Mouse (Mus musculus) adrenal gland, adult 2 months (tissue): ENCODE measurements at regions not wholly inside any gene's neighbourhood (a gene's known extent, or its start where the extent isn't known, plus 50 kb on each side); places are given as distances from the start of the nearest gene placed in this dataset.
"Not testable (repeated sequence)": the region's sequence is repeated elsewhere in the genome, so short reads cannot be mapped to it uniquely, and the experiment has no call there.

Experiments used
- DNase-seq: peaks from one replicate; pipeline ENCODE4 v3.0.0; 2021

GRCm38 (mm10) chr1:152241026-152241425 is 145.5 kb downstream of the Tsen15 start:
- no peak for DNase-seq

GRCm38 (mm10) chr1:152239376-152239775 is 147.1 kb downstream of the Tsen15 start:
- no peak for DNase-seq

GRCm38 (mm10) chr1:152235212-152235792 is 145.4 kb upstream of the 1700025G04Rik start:
- no peak for DNase-seq

GRCm38 (mm10) chr1:152234716-152235115 is 144.8 kb upstream of the 1700025G04Rik start:
- no peak for DNase-seq

- DNase-seq = peak; percentile 7
These were observed 141.8 kb upstream of the 1700025G04Rik start for GRCm38 (mm10) chr1:152231717-152232202.

GRCm38 (mm10) chr1:152229709-152230108 is 139.8 kb upstream of the 1700025G04Rik start:
- no peak for DNase-seq

- no peak for DNase-seq
These were observed 136.1 kb upstream of the 1700025G04Rik start for GRCm38 (mm10) chr1:152226049-152226448.

- DNase-seq = no peak
These were observed 133.7 kb upstream of the 1700025G04Rik start for GRCm38 (mm10) chr1:152223666-152224065.

- DNase-seq = no peak
These were observed 131.1 kb upstream of the 1700025G04Rik start for GRCm38 (mm10) chr1:152220804-152221565.

GRCm38 (mm10) chr1:152219752-152220151 is 129.8 kb upstream of the 1700025G04Rik start:
- not testable (repeated sequence) for DNase-seq

GRCm38 (mm10) chr1:152217404-152217803 is 127.5 kb upstream of the 1700025G04Rik start:
- DNase-seq = peak; percentile 29

- no peak for DNase-seq
These were observed 124.5 kb upstream of the 1700025G04Rik start for GRCm38 (mm10) chr1:152214376-152214775.

- DNase-seq = no peak
These were observed 113.3 kb upstream of the 1700025G04Rik start for GRCm38 (mm10) chr1:152203187-152203586.

- no peak for DNase-seq
These were observed 98.8 kb upstream of the 1700025G04Rik start for GRCm38 (mm10) chr1:152188700-152189099.

- no peak for DNase-seq
These were observed 95.0 kb upstream of the 1700025G04Rik start for GRCm38 (mm10) chr1:152184956-152185355.

- peak; percentile 78 for DNase-seq
These were observed 86.5 kb upstream of the 1700025G04Rik start for GRCm38 (mm10) chr1:152176267-152176970.

- DNase-seq = no peak
These were observed 85.8 kb upstream of the 1700025G04Rik start for GRCm38 (mm10) chr1:152175691-152176090.

GRCm38 (mm10) chr1:152174464-152174863 is 84.5 kb upstream of the 1700025G04Rik start:
- DNase-seq = no peak

- DNase-seq = no peak
These were observed 81.3 kb upstream of the 1700025G04Rik start for GRCm38 (mm10) chr1:152171034-152171790.

- DNase-seq = no peak
These were observed 80.7 kb upstream of the 1700025G04Rik start for GRCm38 (mm10) chr1:152170583-152170982.

- no peak for DNase-seq
These were observed 79.6 kb upstream of the 1700025G04Rik start for GRCm38 (mm10) chr1:152169508-152169907.

GRCm38 (mm10) chr1:152168284-152168683 is 78.4 kb upstream of the 1700025G04Rik start:
- peak; percentile 84 for DNase-seq
